Comparison of ENCODE assay signal across 9 mouse cellular contexts in the genomic region with DNA sequence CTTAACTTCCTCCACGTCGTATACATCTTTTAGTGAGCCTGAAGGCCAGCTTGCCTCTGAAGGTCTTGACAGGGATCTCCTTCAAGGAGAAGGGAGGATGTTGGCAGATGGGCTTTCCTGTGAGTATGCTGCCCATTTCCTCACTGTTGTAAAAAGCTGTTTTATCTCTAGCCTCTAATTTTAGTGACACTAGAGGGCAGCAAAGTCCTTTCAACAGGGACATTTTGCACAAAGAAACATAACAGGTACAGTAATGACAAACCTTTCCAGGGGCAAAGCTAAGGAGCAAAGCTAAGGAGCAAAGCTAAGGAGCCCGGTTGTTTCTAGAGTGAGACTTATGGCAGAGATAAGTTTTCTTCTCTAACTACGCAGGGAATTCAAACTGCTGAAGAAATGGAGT. TPM values are rescaled to one million over a fixed set of nuclear protein-coding genes. Genes with fewer than 3 reads are reported as not detected.
DNase-seq lines count a peak whose midpoint lies in the region; ATAC-seq lines count a peak whose summit lies in the region.
"Had no signal": no experiment of that assay in that cellular context is flagged by ENCODE, and none has a peak within 500 bp of the region (broad histone marks: within the 10 kb centered on the region; RNA-seq: fewer than 3 reads in every experiment).

No protein-coding gene starts in this region.

- no peak overlapping the region for H3K4me2 ChIP-seq in hindbrain, embryonic 14.5 days (replicated peaks)
- H3K4me2 ChIP-seq in hindbrain, embryonic 16.5 days (ENCODE audit: low read length): no peak overlapping the region
- H3K4me2 ChIP-seq in forebrain, embryonic 11.5 days (ENCODE audit: low read depth, low read length, severe bottlenecking): no peak overlapping the region
- H3K4me2 ChIP-seq: limb, embryonic 13.5 days had no signal

- H3K36me3 ChIP-seq in hindbrain, embryonic 14.5 days (replicated peaks; ENCODE audit: control insufficient read depth, insufficient read depth): no peaks in the 10 kb centered on the region
- H3K36me3 ChIP-seq in hindbrain, embryonic 16.5 days (ENCODE audit: control insufficient read depth, insufficient read depth, low read length): no peaks in the 10 kb centered on the region
- no peaks in the 10 kb centered on the region for H3K36me3 ChIP-seq in forebrain, embryonic 11.5 days (ENCODE audit: control insufficient read depth, insufficient read depth, low read length)
- H3K36me3 ChIP-seq: limb, embryonic 13.5 days had no signal

- H3K4me1 ChIP-seq in hindbrain, embryonic 14.5 days (replicated peaks; ENCODE audit: control insufficient read depth, insufficient read depth, low read length): no peaks in the 10 kb centered on the region
- H3K4me1 ChIP-seq in hindbrain, embryonic 16.5 days (ENCODE audit: control insufficient read depth, insufficient read depth, low read depth, low read length): no peaks in the 10 kb centered on the region
- H3K4me1 ChIP-seq in forebrain, embryonic 11.5 days (replicated peaks; ENCODE audit: control insufficient read depth, insufficient read depth, low read length): no peaks in the 10 kb centered on the region
- H3K4me1 ChIP-seq: limb, embryonic 13.5 days had no signal

- no peaks in the 10 kb centered on the region for H3K9me3 ChIP-seq in hindbrain, embryonic 14.5 days (ENCODE audit: control insufficient read depth, low read length)
- H3K9me3 ChIP-seq in hindbrain, embryonic 16.5 days (ENCODE audit: control insufficient read depth, low read length): no peaks in the 10 kb centered on the region
- no peaks in the 10 kb centered on the region for H3K9me3 ChIP-seq in forebrain, embryonic 11.5 days (ENCODE audit: control insufficient read depth, low read length)
- H3K9me3 ChIP-seq: limb, embryonic 13.5 days had no signal

- no peak overlapping the region for H3K27ac ChIP-seq in hindbrain, embryonic 14.5 days
- H3K27ac ChIP-seq in hindbrain, embryonic 16.5 days (ENCODE audit: low read depth, low read length): no peak overlapping the region
- H3K27ac ChIP-seq in forebrain, embryonic 11.5 days (ENCODE audit: low read depth, low read length): no peak overlapping the region
- H3K27ac ChIP-seq: limb, embryonic 13.5 days had no signal

- 47% methylated on average over 4 of the region's 4 CpGs for WGBS in hindbrain, embryonic 14.5 days
- WGBS in hindbrain, embryonic 16.5 days: 49% methylated on average over 4 of the region's 4 CpGs
- 49% methylated on average over 4 of the region's 4 CpGs for WGBS in forebrain, embryonic 11.5 days

- H3K9ac ChIP-seq in hindbrain, embryonic 14.5 days: no peak overlapping the region
- no peak overlapping the region for H3K9ac ChIP-seq in hindbrain, embryonic 16.5 days (ENCODE audit: low read depth, low read length)
- H3K9ac ChIP-seq in forebrain, embryonic 11.5 days (ENCODE audit: low read length): no peak overlapping the region
- H3K9ac ChIP-seq: limb, embryonic 13.5 days had no signal

- no peak overlapping the region for H3K4me3 ChIP-seq in hindbrain, embryonic 14.5 days (replicated peaks; ENCODE audit: low read length)
- no peak overlapping the region for H3K4me3 ChIP-seq in hindbrain, embryonic 16.5 days (ENCODE audit: low read length)
- no peak overlapping the region for H3K4me3 ChIP-seq in forebrain, embryonic 11.5 days (ENCODE audit: low read depth, low read length)
- H3K4me3 ChIP-seq: limb, embryonic 13.5 days had no signal

- intact Hi-C loops in gastrocnemius, postnatal 14 days (cut with DNase I; ENCODE audit: low total_unique reads): no loop called here

- peak; percentile 88 for DNase-seq in hindbrain, embryonic 14.5 days (ENCODE audit: low spot score)
- DNase-seq in 3T3-L1 (ENCODE audit: low read depth, low spot score) (peak; percentile 81), MN1 (ENCODE audit: low spot score) (peak; percentile 59)
- DNase-seq in gonadal fat pad, adult 2 months (ENCODE audit: low read depth): peak; percentile 2
- peak; percentile 82 for DNase-seq in retina, embryonic 14.5 days (ENCODE audit: low spot score)
- DNase-seq in gastrocnemius, postnatal 14 days: no peak
- DNase-seq in forebrain, embryonic 11.5 days (ENCODE audit: low spot score): no peak

- no peak for ATAC-seq in hindbrain, embryonic 14.5 days (ENCODE audit: low FRiP score)
- ATAC-seq in hindbrain, embryonic 16.5 days: no peak
- no peak for ATAC-seq in forebrain, embryonic 11.5 days (replicated peaks; ENCODE audit: low FRiP score)

- no peaks in the 10 kb centered on the region for H3K27me3 ChIP-seq in hindbrain, embryonic 14.5 days (ENCODE audit: control insufficient read depth, insufficient read depth, low read length)
- no peaks in the 10 kb centered on the region for H3K27me3 ChIP-seq in hindbrain, embryonic 16.5 days (replicated peaks; ENCODE audit: control insufficient read depth, insufficient read depth, low read length)
- H3K27me3 ChIP-seq in forebrain, embryonic 11.5 days (ENCODE audit: control insufficient read depth, insufficient read depth, low read length): no peaks in the 10 kb centered on the region
- H3K27me3 ChIP-seq: limb, embryonic 13.5 days had no signal

RNA-seq across cellular contexts. Expression of a gene that starts 59.0 kb away (rescaled TPM):
- 5.2 and 6.5 TPM in 2 replicates for polyA plus RNA-seq in hindbrain, embryonic 14.5 days (2014; fragmentation: Nextera tagmentation; extraction: Ambion mirVana)
- polyA plus RNA-seq in hindbrain, embryonic 16.5 days (2015; fragmentation: Nextera tagmentation; extraction: Ambion mirVana): 3.5 and 4.5 TPM in 2 replicates
- polyA plus RNA-seq in gonadal fat pad, adult 2 months (2012; rRNA removed): 0.71 and 0.77 TPM in 2 replicates
- 1 to 10 TPM; 1.1 to 1.4 TPM for total RNA-seq in gastrocnemius, postnatal 14 days (2021)
- polyA plus RNA-seq in forebrain, embryonic 11.5 days (2014; fragmentation: Nextera tagmentation; extraction: Ambion mirVana): 11.9 and 13.1 TPM in 2 replicates

Comparison
In these comparisons a context has a peak if more than half of its experiments do, and no peak if none do; other contexts are left out.
1. DNase-seq: peak in hindbrain, embryonic 14.5 days (single experiment), 3T3-L1 (single experiment), MN1 (single experiment), gonadal fat pad, adult 2 months (single experiment) and retina, embryonic 14.5 days (single experiment); none in gastrocnemius, postnatal 14 days (single experiment) and forebrain, embryonic 11.5 days (single experiment).